Mouse (Mus musculus): ENCODE results near the gene Gpr18. TPM values are rescaled to one million over a fixed set of nuclear protein-coding genes. Genes with fewer than 3 reads are reported as not detected.

The Gpr18 gene
- not detected for total RNA-seq (2021)
- long read RNA-seq, partial matches to known transcripts = 0 of 3 reads
- long read RNA-seq, other reads (novel, unspliced or antisense) = 3 of 3 reads

DNA sequence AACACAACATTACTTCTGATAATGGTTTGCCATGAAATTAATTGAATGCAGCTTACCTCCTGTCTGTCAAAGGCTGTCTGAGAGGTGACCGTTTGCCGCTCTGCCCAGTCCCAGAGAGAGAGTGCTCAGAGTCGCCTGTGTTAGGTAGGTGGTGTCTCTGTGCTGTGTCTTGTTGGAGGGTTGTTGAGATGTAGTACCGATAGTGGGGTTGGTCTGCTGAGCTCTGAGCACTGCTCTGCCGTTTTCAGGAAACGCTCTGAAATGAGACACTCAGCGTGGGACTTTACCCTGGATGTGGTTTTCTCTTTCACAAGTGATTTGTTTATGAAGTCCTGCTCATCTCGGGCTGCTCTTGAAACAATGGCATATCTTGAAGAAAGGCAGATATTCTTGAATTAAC, at the start of gene Gpr18:
Gene Gpr18, minus strand, starts transcription at position 161 of the 400 bp plus-strand sequence.
- DNase-seq (ENCODE audit: low spot score in 2 of 2) = no peak

DNA sequence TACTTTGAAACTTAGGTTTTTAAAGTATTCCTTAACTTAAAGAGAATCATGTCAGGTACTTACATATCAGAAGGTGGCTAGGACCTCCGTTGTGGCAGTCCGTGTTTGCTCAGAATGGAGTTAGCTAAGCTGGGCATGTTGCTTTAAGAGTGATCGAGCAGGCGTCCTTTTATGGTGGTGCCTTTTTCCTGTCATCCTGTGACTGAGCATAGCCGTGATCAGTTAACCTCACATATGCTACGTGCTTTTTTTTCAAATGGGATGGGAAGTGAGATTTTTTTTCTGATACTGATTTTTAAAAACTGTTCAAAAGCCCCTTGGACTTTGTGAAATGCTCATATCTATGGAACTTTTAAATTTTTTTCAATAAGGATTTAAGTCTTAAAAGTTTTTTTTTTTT, 49.4 kb upstream of the Gpr18 start, which contains the start of gene Gpr183:
Gene Gpr183, minus strand, starts transcription at position 206 of the 400 bp plus-strand sequence.
- no peak for DNase-seq (ENCODE audit: low spot score in 2 of 2)

DNA sequence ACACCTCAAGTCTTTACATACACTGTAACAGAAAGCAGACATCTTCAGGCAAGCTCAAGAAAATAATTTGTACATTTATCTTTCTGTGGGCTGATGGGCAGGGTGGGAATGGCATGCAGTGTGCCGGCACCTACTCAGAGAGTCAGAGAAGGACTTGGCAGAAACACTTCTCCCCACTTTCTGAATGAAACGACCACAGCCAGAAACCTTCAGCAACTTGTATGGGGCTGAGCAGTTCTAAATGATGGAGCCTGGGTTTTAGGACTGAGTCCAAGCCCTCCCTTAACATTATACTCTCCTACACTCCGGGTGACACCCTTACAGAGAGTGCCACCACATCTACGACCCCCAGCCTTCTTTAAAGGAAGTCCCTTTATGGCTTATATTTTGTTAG, 48.4 kb upstream of the Gpr18 start:
- no peak for DNase-seq (ENCODE audit: low spot score in 2 of 2)

DNA sequence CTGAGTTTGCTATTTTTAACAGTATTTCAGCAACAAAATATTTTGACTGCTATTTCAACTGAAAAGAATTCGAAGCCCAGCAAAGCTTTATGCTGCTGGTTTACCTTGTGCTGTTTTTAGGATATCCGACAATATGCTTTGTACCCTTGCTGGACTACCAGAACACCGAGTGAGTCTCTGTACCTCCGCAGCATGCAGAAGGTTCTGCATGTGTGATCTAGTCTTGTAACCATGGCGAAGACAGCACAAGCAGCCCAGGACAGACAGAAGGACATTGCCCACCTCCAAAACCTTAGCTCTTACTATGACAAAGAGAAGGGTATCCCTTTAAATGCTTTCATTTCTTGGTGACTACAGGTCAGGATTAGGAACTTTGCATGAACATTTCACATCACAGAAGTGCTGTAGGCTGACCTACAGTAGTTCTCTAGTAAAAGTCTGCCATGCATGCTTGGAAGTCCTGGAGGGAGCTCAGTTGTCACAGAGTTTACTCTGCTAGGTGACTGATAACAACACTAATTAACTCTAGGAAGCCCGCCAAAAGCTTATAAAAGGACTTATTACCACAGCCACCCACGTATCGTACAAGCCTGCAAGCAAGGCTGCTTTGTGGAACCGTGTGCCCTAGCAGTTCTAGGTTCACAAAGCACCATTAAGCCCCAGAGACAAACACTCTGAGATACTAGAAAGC, 47.8 kb upstream of the Gpr18 start:
- no peak for DNase-seq (ENCODE audit: low spot score in 2 of 2)

DNA sequence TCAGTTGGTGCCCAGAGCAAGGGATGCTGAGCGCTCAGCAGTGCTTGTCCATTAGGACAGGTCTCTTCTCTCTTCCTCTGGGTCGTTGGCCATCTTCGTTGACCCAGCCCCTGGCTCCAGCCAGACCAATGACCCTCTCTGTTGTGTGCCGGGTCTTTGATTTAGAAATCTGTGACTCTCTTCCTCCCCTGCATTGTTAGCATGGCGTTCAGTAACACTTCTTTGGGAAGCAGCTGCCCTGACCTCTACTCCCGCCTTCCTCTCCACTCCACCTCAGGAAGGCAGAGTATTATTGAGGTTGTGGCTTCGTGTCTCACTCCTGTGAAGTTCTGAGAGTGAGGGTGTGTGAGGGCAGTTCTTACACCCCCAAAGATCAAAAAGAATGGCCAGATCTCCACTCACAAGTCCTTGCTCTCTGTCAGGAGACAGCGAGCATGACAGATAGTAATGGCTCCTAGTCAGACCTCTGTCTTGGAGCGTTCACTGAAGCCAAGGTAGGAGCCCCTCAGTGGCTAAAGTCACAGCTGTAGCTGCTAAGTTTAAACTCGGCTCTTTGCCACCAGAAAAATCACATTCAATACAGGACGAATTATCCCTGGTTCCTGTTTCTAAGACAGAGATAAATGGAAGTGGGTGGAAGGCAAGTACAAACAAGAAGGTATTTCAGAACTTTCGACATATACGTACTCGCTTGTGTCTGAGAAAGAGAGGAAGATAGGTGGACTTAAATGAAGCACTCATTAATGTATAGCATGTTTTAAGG, 46.7 kb upstream of the Gpr18 start:
- DNase-seq (ENCODE audit: low spot score in 2 of 2) = no peak

DNA sequence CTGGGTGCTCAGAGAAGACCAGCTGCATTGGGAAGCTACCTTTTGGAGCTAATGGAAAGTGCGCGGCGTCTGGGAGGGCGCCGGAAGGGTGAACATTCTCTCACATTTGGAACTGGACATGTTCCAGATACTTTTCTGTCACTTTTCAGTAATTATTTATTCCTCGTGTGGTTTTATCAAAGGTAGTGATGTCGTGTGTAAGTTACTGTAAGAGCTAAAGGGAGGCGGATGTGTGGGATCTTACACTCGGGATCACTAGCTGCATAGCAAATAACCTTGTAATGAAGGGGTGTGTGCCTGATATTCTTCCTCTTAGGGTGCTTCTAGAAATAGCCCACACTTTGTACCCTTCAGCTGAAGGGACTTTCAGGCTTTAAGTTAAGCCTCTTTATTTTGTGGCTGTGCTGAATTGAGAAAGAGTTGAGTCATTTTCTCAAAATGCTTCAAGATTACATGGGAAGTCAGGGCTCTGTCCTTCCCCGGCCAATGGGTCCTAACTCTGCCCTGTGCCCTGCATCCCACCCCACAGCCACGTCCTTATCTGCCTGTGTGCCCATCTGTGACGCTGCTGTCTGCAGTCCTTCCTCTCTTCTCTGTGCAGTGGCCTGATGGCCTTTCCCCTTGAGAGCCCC, 46.0 kb upstream of the Gpr18 start:
- DNase-seq (ENCODE audit: low spot score in 2 of 2) = no peak

DNA sequence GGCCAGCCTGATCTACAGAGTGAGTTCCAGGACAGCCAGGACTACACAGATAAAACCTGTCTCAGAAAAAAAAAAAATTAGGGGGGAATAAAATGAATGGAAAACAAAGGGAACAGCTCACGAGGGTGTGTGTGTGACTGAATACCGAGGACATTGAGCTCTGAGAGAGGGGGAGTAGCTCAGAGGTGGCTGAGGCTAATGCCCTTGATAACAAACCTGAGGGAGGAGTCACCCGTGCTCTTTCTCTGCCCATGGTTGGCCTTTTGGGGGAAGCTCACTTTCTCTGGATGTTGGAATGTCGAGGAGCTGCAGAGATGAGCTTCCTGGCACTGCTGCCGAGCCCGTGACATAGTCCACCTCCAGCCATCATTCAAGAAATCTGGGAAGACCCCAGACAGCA, 45.4 kb upstream of the Gpr18 start:
- DNase-seq (ENCODE audit: low spot score in 2 of 2) = no peak

DNA sequence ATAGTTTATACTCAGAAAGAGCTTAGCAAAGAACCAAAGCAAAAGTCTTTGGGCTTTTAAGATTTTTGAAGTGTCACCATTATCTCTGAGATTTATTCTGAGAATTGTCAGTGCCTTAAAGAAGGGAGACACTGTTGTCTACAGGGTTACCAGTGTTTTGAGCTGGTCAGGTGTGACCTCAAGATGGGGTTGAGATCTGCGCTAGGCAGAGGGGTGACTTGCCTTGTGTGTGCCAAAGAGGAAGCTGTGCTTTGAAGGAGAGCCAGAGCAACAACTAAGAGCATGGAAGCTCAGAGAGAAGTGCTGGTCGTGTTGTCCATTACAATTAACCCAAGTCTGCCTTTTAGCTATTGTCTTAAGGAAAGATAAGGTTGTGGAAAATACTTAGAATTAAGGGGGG, 45.0 kb upstream of the Gpr18 start:
- no peak for DNase-seq (ENCODE audit: low spot score in 2 of 2)

DNA sequence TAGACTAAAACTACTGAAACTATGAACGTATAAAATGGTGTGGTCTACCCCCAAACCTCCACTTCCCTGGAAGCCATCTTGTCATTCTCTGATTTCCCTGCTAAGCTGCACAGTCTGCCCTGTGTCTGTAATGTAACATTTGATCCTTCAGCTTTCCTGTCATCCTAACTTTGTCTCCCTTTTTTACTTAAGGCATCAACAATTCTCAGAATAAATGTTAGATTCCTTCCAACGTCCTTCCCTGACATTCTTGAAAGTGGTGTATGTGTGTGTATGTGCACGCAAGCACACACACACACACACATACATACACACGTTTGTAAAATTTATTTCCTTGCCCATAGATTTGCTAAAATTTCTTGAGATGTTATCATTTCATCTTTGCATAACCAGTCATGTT, 44.5 kb upstream of the Gpr18 start:
- DNase-seq (ENCODE audit: low spot score in 2 of 2) = no peak

DNA sequence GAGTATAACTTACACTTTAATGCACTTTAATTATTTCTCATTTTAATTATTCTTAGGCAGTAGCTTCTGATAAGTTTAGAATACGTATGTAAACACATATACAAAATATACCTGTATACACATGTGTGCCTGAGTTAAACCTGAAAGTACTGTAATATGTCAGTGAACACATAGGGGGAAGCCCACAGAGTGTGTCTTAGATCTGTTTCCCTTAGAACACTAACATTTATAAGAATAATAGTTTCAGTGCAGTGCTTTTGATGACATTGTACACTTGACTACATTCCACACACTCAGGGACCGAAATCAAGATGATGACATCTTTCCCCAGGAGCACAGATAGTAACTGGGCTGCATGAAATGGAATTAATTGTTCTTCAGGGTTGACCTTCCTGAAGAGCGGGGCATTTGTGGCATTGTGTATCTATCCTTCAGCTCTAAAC, 44.0 kb upstream of the Gpr18 start:
- no peak for DNase-seq (ENCODE audit: low spot score in 2 of 2)

DNA sequence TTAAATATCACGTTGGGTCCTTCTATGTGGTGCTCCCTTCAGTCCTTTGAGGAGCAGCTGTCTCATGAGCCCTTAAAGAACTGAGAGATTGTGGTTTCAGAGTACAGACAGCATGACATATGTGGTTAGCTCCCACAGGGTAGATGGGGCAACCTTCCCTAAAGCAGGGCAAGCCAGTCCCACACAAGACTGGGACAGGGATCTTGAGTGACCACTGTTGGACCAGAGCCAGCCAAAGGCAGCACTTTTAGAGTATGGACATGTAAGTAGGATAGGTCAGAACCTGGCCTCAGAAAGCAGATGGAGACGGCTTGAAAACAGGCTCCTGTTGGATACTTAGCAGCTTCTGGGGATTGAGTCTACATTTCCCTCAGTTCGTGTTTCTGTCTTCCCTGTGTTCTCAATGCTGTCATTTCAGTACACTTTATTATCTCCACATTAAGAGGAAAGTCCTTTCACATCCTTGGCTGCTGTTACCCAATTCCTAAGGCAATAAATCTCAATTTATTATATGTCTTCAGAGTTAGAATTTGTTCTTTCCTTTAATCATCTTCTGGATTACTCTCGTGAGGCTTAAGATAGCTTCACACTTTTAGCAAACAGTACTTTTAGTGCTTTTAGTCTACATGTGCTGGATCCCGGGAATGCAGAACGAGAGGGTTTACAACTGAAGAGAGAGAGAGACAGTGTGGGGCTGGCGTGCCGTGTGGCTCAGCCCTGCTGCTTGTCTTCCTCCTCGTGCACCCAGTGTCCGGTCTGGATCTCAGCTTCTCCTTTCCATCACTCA, 43.4 kb upstream of the Gpr18 start:
- DNase-seq (ENCODE audit: low spot score in 2 of 2) = no peak

DNA sequence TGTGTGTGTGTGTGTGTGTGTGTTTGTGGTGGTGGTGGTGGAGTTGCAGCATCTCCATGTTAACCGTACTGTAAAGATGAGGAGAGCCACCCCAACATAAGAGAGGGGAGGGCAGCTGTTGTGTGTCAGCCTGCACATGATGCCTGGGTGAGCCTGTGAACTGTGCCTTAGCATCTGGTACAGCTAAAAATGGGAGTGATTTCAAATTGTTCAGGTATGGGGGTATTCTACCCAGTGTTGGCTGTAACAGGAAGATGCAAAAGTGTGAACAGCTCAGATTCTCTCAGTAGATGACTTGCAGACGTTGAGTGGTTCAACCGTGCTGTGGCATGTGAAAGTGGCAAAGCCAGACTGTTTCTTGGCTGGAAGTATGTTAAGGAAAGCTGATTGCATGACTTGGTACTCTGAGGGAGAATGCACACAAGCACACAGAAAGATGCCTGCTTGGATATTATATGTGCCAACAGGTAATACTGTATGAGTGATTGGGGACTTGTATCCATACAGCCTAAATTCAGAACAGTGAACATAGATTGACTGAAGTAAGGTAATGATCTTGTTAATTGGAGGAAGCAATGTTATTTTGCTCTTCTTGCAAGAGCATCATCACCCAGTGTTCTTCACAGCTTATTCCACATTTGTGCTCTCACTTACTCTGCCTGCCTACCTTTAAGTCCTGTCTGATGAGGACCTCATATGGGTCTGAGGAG, 42.6 kb upstream of the Gpr18 start:
- no peak for DNase-seq (ENCODE audit: low spot score in 2 of 2)

DNA sequence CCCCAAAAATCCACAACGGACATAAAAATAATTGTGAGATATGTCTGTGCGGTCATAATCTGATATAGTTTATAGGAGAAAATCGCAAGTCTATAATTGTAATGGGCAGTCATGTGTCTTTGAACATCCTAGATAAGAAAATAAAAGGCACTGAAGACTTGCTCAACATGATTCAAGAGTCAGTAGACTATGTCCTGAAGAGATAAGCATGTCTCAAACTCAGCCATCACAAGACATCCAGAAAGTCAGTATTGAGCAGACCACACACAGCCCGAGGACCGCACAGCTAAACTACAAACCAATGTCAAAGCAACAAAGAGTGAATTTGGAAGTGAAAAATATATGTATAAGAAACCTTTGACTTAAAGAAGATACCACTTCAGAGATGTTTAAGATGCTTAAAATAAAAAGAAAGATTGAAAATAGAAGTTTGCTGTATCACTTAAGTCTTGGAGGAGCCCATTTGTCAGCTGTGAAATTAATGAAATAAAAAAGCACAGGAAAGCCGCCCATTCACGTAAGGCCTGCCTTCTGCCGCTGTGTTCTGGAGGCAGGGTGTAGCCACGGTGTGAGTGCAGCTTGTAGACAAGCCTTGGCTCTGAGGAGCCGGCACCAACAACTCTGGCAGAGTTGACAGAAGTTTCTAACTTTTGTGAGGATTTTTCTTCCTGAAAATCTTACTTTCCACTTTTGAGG, 41.7 kb upstream of the Gpr18 start:
- no peak for DNase-seq (ENCODE audit: low spot score in 2 of 2)

DNA sequence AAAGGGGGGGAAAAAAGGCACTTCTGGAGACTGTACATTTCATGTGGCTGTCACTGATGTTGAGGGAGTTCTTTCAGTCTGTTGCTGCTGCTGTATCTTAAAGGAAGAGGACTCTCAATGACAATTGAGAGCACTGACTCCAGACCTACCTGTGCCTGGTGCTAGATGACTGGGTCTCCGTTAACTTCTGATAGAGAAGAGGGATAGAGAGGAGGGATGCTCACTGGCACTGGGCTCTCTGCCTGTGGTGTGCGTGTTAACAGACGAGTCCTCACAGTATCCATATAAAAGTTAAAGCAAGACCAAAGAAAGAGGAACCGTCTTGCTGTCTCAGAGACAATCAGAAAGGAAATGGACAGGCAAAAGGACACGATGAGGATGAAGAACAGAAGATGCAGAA, 40.7 kb upstream of the Gpr18 start:
- DNase-seq (ENCODE audit: low spot score in 2 of 2) = no peak

DNA sequence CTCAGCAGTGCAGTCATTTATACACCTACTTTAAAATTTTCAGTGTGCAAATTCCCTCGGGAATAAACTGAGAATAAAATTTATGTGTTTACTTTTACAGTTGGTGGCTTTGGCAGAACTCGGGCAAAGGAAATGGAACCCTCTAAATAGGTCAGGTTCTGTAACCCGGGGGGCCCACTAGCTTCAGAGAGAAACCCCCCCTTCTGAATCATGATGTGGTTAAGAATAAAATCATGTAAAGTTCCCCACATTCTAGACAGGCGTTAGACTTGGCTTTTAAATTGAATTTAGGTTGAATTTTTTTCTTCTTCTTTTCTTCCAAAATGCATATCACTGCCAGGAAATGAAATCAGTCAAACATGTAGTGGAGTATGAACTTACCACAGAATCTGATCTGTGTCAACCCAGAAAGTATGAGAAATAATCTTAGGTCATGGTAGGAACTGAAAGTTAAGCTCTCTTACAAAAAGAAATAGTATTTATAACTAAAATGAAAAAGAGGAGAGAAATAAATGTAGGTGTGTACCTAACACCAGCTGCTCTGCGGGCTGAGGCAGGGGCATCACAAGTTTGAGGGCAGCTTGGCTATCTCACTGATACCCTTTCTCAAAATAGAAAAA, 39.7 kb upstream of the Gpr18 start:
- no peak for DNase-seq (ENCODE audit: low spot score in 2 of 2)

DNA sequence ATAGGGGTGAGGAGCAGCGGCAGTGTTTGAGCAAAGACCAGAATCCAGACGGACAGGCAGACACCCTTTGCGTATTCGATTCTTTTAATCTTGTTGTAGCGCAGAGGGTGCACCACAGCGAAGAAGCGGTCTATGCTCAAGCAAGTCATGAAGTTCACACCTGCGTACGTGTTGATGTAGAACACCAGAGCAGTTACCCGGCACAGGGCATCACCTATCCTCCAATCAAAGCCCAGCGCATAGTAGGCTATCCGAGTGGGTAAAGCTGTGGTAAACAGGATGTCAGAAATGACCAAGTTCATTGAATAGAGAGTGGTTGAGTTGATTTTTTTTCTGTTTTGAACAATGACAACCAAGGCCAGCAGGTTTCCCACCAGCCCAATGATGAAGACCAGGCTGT, 39.0 kb upstream of the Gpr18 start:
- DNase-seq (ENCODE audit: low spot score in 2 of 2) = no peak

DNA sequence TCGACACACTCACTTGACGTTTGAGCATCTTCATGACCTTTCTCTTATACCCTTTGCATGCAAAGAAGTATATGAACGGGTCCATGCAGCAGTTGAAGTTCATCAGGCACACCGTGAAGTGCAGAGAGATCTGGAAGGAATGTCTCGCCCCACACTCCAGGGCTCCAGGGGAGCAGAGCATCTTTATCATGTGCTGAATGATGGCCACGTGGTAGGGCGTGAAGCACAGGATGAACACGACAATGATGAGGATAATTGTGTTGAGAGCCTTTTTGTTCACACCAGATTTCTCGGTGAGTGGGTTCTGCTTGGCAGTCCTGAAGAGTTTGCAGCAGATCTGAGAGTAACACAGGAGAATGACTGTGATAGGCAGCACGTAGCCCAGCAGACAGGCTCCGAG, 38.5 kb upstream of the Gpr18 start:
- DNase-seq (ENCODE audit: low spot score in 2 of 2) = no peak

DNA sequence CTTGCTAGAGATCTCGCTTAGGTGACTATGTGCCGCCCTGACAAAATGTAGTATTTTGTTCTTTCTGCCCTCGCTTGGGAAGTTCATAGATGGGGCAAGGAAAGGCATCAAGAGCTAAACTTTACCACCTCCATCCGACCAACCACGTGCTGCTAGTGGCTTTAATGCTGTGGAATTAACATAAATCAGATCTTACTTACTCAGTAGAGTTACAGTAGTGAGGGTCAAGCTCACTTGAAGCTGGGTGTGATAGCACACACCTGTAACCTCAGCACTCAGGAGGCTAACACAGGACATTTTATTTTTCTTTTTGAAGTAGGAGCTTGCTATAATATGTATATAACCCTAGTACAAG, 36.4 kb upstream of the Gpr18 start:
- no peak for DNase-seq (ENCODE audit: low spot score in 2 of 2)

DNA sequence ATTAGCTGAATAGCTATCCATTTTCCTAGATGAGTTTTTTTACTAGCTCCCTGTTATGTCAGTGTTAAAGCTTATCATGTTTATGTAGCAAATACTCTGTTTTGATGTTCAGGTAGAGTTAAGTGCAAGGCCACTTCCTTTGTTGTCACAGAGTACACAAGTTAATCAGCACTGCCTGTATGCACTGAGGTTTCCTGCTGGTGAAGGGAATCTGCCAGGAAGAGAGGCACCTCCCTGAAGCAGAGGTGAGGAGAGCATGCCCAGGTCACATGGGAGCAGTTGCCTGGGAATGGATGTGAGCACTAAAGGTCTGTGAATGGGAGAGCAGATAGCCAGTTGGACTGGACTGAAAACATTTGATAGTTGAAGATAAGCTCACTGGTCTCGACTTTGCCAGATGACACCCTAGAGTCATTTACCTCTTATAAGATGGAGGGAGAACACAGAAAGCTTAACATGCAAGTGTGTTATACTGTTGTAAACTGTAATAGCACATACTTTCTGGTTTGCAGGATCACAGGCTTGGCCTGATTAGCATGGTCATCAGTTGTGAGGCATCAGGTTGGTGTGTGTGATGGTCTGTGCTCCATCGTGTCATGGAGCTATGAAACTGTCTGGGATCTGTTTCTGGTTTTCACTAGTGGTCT, 35.9 kb upstream of the Gpr18 start:
- DNase-seq (ENCODE audit: low spot score in 2 of 2) = peak in 1 of 2 experiments; percentile 8
